Mouse (Mus musculus) kidney, adult 2 months (tissue): ENCODE measurements at regions not wholly inside any gene's neighbourhood (a gene's known extent, or its start where the extent isn't known, plus 50 kb on each side); places are given as distances from the start of the nearest gene placed in this dataset.
A peak's percentile ranks its signal among the peaks of the same experiment; 100 is the strongest.

ENCODE experiments used
- DNase-seq: peaks from one replicate; pipeline ENCODE4 v3.0.0; 2021
- H3K27ac ChIP-seq: fragments of 200-500 bp; 2 replicates; pipeline ENCODE4 v1.5.1; 2012; ENCODE audit warnings: low read depth, low read length, control low read depth, inconsistent platforms; ENCODE audit not compliant: insufficient read depth
- H3K27me3 ChIP-seq: fragments of 200-500 bp; replicated peaks from 2 replicates; pipeline ENCODE4 v1.6.1; 2012; ENCODE audit warnings: mild to moderate bottlenecking, moderate library complexity, low read length, inconsistent platforms; ENCODE audit not compliant: control insufficient read depth, insufficient read depth
- H3K36me3 ChIP-seq: fragments of 200-500 bp; 2 replicates; pipeline ENCODE4 v1.6.1; 2012; ENCODE audit warnings: mild to moderate bottlenecking, moderate library complexity, low read length, inconsistent platforms; ENCODE audit not compliant: control insufficient read depth, insufficient read depth
- H3K4me1 ChIP-seq: fragments of 200-500 bp; 2 replicates; pipeline ENCODE4 v1.6.1; 2011; ENCODE audit warnings: low read length; ENCODE audit not compliant: control insufficient read depth, insufficient read depth
- H3K4me3 ChIP-seq: fragments of 200-500 bp; 2 replicates; pipeline ENCODE4 v1.5.1; 2011; ENCODE audit warnings: mild to moderate bottlenecking, low read depth, low read length, control low read depth; ENCODE audit not compliant: insufficient read depth
- CTCF ChIP-seq: fragments of 200-500 bp; conservative IDR thresholded peaks from 2 replicates; pipeline ENCODE4 v1.5.1; 2011; ENCODE audit warnings: low read depth, mild to moderate bottlenecking, control low read depth, low read length, moderate library complexity, mixed read lengths; ENCODE audit not compliant: insufficient read depth, insufficient read length
- POLR2A ChIP-seq: fragments of 200-500 bp; IDR thresholded peaks from one replicate; pipeline ENCODE4 v1.6.1; 2011; ENCODE audit warnings: low read depth, low read length, control low read depth
- WGBS: fragments of 180-500 bp; shearing (Covaris S2); methylation state at CpG from one replicate; pipeline ENCODE4 v1.1.7; 2018; 5-methylcytosine and 5-hydroxymethylcytosine counted together

DNA sequence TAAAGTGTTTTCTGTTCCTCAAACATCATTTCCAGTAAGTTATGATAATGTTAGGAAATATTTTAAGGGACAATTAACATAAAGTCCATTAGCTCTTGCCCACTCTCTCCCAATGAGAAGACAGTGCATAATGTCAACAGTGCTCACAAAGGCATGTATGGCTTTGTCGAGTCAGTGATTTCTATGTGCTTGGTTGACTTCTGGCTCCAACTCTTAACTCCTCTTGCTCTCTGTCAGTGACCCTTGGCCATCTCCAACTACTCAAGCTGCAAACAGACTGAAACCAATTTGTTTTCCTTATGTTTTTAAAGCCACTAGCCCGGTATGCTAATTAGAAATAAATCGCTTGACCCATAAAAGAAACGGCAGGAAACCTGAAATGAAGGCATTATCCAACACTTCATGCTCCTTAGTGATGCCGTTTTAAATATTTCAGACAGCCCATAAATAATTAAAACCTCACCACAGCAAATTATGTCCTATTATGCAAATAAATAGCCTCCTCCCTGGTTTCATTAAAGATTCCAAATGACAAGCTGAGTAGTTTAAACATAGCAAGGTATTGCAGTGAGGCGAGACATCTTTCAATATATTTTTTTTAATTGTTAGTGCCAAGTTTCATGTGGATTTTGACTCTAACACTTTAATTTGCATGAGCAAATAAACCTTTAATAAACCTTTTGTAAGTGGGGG lies 1864.6 kb upstream of the Tenm3 start:
- Histone ChIP-seq H3K36me3 (no peaks in the 10 kb centered on the region), H3K4me3 (no peak overlapping the region), H3K27me3 (no peaks in the 10 kb centered on the region), H3K27ac (no peak overlapping the region), H3K4me1 (no peaks in the 10 kb centered on the region; the same call in 1 of the 2 replicates)
- 18% methylated on average over 6 of the region's 6 CpGs for WGBS
- TF ChIP-seq POLR2A (no peak), CTCF (no peak)
- peak; percentile 17 for DNase-seq

DNA sequence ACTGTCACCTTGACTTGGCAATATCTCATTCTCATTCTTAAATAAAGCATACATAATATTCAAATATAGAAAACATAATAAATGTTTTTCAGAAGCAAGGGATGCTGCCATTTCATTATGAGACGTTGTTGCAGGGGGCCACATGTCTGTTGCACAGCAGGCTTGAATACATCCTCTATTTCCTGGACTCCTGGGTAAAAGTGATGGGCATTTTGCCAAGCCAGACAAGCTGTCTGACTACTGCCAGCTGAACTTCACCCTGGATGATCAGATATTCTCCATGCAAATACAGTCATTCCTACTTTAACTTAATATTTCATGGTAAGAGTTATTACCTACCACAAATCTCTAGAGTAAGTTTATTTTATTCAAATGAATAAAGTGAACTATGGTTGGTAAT lies 1860.5 kb upstream of the Tenm3 start:
- no peaks in the 10 kb centered on the region; the same call in 1 of the 2 replicates for H3K4me1 ChIP-seq
- WGBS = 22% methylated on average over 1 of the region's 1 CpGs
- peak; percentile 2 for DNase-seq

DNA sequence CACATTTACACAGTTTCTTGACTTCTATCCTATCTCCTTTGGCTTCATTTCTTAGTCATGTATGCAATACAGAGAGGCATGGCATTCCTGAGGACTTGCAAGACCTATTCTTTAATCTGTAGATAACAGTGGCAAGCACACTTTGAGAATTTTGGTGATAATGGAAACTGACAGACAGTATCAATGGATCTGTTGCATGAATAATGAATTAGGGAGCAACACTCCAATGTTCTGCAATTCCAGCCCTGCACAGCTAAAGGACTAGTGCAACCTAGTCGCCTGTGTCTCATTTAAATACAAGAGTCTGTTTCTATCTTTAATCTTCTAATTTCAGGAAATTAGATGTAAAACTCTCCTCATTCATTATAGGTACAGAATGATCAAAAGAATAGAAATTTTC lies 1845.3 kb upstream of the Tenm3 start:
- TF ChIP-seq POLR2A (no peak), CTCF (no peak)
- Histone ChIP-seq H3K36me3 (no peaks in the 10 kb centered on the region), H3K4me1 (no peaks in the 10 kb centered on the region), H3K4me3 (no peak overlapping the region), H3K27ac (no peak overlapping the region), H3K27me3 (no peaks in the 10 kb centered on the region)
- no peak for DNase-seq
- WGBS = 71% methylated on average over 1 of the region's 1 CpGs

More for the DNA sequence above, 1860.5 kb upstream of the Tenm3 start:
- H3K27ac ChIP-seq = no peak overlapping the region
- no peak overlapping the region for H3K4me3 ChIP-seq
- TF ChIP-seq CTCF (no peak), POLR2A (no peak)
- H3K36me3 ChIP-seq = no peaks in the 10 kb centered on the region
- H3K27me3 ChIP-seq = no peaks in the 10 kb centered on the region

DNA sequence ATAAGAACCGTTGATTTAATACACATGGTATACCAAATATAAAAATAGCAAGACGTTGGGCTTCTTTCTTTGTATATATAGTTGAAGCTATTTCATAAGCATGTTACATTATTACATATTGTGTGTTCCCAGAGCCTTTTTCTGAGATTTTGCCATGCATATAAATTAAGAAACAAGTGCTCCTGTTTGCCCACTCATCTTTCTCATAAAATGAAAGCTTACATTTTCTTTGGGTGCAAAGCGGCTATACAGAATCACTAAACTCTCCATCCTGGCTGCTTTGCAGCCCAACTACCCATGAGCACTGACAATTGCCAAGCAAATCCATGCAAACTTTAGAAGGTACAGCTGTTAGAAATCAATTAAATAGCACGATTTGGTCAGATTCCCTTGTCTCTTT lies 1821.6 kb upstream of the Tenm3 start:
- H3K4me3 ChIP-seq = no peak overlapping the region
- WGBS = 77% methylated on average over 4 of the region's 4 CpGs
- no peak overlapping the region for H3K27ac ChIP-seq
- no peaks in the 10 kb centered on the region for H3K27me3 ChIP-seq
- TF ChIP-seq POLR2A (no peak), CTCF (no peak)
- no peak for DNase-seq
- no peaks in the 10 kb centered on the region for H3K36me3 ChIP-seq
- H3K4me1 ChIP-seq = no peaks in the 10 kb centered on the region
